Mouse (Mus musculus) small intestine, adult 2 months (tissue): ENCODE data around the gene Apol8.

Source experiments
- CTCF ChIP-seq: fragments of 200-500 bp; IDR thresholded peaks from 2 replicates; pipeline ENCODE4 v1.5.1; 2012; ENCODE audit warnings: low read depth, mild to moderate bottlenecking, control low read depth, inconsistent platforms, low read length, moderate library complexity, mixed read lengths; ENCODE audit not compliant: insufficient replicate concordance, insufficient read length; ENCODE audit errors: extremely low read depth
- POLR2A ChIP-seq: fragments of 200-500 bp; IDR thresholded peaks from 2 replicates; pipeline ENCODE4 v1.6.1; 2012; ENCODE audit warnings: low read depth, mild to moderate bottlenecking, control low read depth, inconsistent platforms, low read length, moderate library complexity

- TF ChIP-seq CTCF: no peak
- TF ChIP-seq POLR2A: no peak
Observed at GRCm38 (mm10) chr15:77761083-77761482, 4.3 kb upstream of the Apol8 start.
